Mouse (Mus musculus): Measurements from ENCODE around the gene Dsn1. TPM values are rescaled to one million over a fixed set of nuclear protein-coding genes. Genes with fewer than 3 reads are reported as not detected.

Dsn1 gene
- polyA plus RNA-seq, 1 experiment from 2014 or later: 38.7 TPM

GRCm38 (mm10) chr2:157043556-157043955 is 36.6 kb upstream of the Dsn1 start:
- ATAC-seq: no peak
- Histone ChIP-seq H3K27me3 (replicated peaks) (no peaks in the 10 kb centered on the region), H3K9ac (no peak overlapping the region), H3K4me2 (no peak overlapping the region), H3K4me1 (no peaks in the 10 kb centered on the region), H3K27ac (no peak overlapping the region), H3K4me3 (no peak overlapping the region), H3K9me3 (replicated peaks) (no peaks in the 10 kb centered on the region), H3K36me3 (peaks cover 50% of the 10 kb centered on the region)
- 86% methylated on average over 8 of the region's 8 CpGs for WGBS (ENCODE audit: insufficient replicate concordance)

DNA sequence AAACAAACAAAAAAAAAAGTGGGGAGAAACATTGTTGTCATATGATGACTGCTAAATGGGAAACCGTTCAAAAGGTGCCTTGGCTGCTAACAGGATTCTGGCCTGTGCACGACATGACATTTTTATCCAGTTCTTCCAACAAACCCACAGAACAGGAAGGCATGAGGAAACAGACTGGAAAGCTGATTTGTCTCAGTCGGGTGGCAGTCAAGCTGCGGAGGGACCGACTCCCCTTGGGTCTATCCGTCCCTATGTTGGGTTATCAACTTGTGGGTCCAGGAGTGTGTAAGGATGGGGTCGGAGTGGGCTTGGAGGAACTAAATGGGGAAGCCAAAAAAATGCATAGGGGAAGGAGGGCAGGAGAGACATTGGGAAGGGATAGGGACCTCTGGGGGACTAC is 34.5 kb upstream of the Dsn1 start:
- ATAC-seq: no peak
- H3K9ac ChIP-seq: no peak overlapping the region
- H3K27me3 ChIP-seq (replicated peaks): no peaks in the 10 kb centered on the region
- H3K4me1 ChIP-seq: no peaks in the 10 kb centered on the region
- no peak overlapping the region for H3K4me2 ChIP-seq
- no peak overlapping the region for H3K27ac ChIP-seq
- 34% methylated on average over 7 of the region's 7 CpGs for WGBS (ENCODE audit: insufficient replicate concordance)
- no peaks in the 10 kb centered on the region for H3K9me3 ChIP-seq (replicated peaks)
- H3K36me3 ChIP-seq: peaks cover 55% of the 10 kb centered on the region
- no peak overlapping the region for H3K4me3 ChIP-seq

DNA sequence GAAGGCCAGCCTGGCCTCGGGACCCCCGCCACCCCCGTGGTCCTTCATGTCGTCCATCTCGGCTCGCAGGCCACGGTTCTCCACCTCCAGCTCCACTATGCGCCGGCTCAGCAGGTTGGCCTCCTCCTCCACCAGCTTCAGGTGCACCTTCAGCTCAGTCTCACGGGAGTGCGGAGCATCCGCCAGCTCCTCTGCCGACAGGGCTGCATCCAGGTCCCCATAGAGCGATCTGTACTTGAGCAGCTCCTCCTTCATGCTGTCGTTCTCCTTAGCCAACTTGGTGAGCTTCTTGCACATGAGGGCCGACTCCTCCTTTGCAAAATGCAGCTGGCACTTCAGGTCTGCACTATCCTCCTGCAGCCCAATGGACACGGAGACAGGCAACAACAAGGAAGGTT is 33.7 kb upstream of the Dsn1 start:
- Histone ChIP-seq H3K4me1 (no peaks in the 10 kb centered on the region), H3K27me3 (replicated peaks) (no peaks in the 10 kb centered on the region), H3K9me3 (replicated peaks) (no peaks in the 10 kb centered on the region), H3K36me3 (peaks cover 47% of the 10 kb centered on the region), H3K27ac (no peak overlapping the region), H3K4me3 (no peak overlapping the region), H3K4me2 (no peak overlapping the region), H3K9ac (no peak overlapping the region)
- 83% methylated on average over 17 of the region's 17 CpGs for WGBS (ENCODE audit: insufficient replicate concordance)
- no peak for ATAC-seq

- Histone ChIP-seq H3K36me3 (peaks cover 41% of the 10 kb centered on the region), H3K9ac (no peak overlapping the region), H3K27me3 (replicated peaks) (no peaks in the 10 kb centered on the region), H3K27ac (no peak overlapping the region), H3K4me2 (no peak overlapping the region), H3K4me3 (no peak overlapping the region), H3K9me3 (replicated peaks) (no peaks in the 10 kb centered on the region), H3K4me1 (no peaks in the 10 kb centered on the region)
- ATAC-seq: no peak
- 90% methylated on average over 48 of the region's 50 CpGs for WGBS (ENCODE audit: insufficient replicate concordance)
Measured at GRCm38 (mm10) chr2:157039900-157040648, 33.1 kb upstream of the Dsn1 start.

GRCm38 (mm10) chr2:157037303-157037702 is 30.3 kb upstream of the Dsn1 start:
- Histone ChIP-seq H3K4me1 (no peaks in the 10 kb centered on the region), H3K4me2 (no peak overlapping the region), H3K27ac (no peak overlapping the region), H3K27me3 (replicated peaks) (no peaks in the 10 kb centered on the region), H3K9me3 (replicated peaks) (no peaks in the 10 kb centered on the region), H3K36me3 (peaks cover 41% of the 10 kb centered on the region), H3K9ac (no peak overlapping the region), H3K4me3 (no peak overlapping the region)
- 72% methylated on average over 9 of the region's 9 CpGs for WGBS (ENCODE audit: insufficient replicate concordance)
- ATAC-seq: no peak

DNA sequence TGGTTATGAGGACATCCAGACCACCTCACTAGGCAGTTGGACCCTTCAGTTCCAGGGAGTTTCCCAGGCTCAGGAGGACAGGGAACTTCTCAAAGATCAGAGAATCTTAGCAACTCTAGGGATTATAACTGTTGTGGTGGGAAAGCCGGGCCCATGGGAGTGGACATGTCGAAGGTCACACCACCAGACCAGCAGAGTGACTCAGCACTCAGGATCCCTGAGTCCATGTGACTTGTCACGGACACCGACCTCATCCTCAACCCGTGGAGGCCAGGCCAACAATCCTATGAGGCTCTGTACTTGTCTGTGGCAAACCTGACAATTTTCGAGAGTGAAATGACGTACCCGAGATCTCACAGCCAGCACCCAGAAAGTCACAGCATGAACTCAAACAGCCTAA is 29.4 kb upstream of the Dsn1 start:
- peaks cover 39% of the 10 kb centered on the region for H3K36me3 ChIP-seq
- H3K27me3 ChIP-seq (replicated peaks): no peaks in the 10 kb centered on the region
- H3K9me3 ChIP-seq (replicated peaks): no peaks in the 10 kb centered on the region
- H3K27ac ChIP-seq: no peak overlapping the region
- no peaks in the 10 kb centered on the region for H3K4me1 ChIP-seq
- H3K4me3 ChIP-seq: no peak overlapping the region
- H3K9ac ChIP-seq: no peak overlapping the region
- H3K4me2 ChIP-seq: no peak overlapping the region
- ATAC-seq: no peak
- WGBS (ENCODE audit: insufficient replicate concordance): 77% methylated on average over 8 of the region's 8 CpGs

GRCm38 (mm10) chr2:157035371-157035770 is 28.4 kb upstream of the Dsn1 start:
- no peaks in the 10 kb centered on the region for H3K9me3 ChIP-seq (replicated peaks)
- ATAC-seq: no peak

DNA sequence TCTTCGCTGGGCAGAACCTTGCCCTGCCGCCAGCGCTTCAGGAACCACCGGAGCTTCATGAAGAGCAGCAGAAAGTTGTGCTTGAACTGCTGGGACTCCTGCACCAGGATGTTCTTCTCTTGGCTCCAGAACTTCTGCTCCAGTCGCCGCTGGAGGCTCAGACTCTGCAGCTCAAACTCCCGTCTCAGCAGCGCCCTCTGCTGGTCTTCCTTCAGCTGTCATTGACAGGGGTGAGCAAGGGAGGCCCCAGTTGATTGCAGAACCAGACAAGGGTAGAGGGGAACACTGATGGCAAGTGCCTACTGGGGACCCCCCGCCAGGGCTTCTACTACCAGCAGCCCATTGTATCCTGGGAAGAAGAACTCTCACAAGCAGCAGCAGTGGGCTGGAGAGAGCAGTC is 23.9 kb upstream of the Dsn1 start:
- ATAC-seq: peak; percentile 24; the same call in 1 of the 2 replicates
- Histone ChIP-seq H3K27me3 (replicated peaks) (no peaks in the 10 kb centered on the region), H3K36me3 (peaks cover 59% of the 10 kb centered on the region), H3K9me3 (replicated peaks) (no peaks in the 10 kb centered on the region), H3K4me2 (no peak overlapping the region), H3K27ac (no peak overlapping the region), H3K4me1 (peaks cover 48% of the 10 kb centered on the region), H3K9ac (no peak overlapping the region), H3K4me3 (no peak overlapping the region)
- WGBS (ENCODE audit: insufficient replicate concordance): 35% methylated on average over 9 of the region's 9 CpGs

More at GRCm38 (mm10) chr2:157035371-157035770, 28.4 kb upstream of the Dsn1 start:
- H3K9ac ChIP-seq: no peak overlapping the region
- H3K27ac ChIP-seq: no peak overlapping the region
- peaks cover 8% of the 10 kb centered on the region; the same call in 1 of the 2 replicates for H3K4me1 ChIP-seq
- H3K36me3 ChIP-seq: peaks cover 35% of the 10 kb centered on the region
- no peak overlapping the region for H3K4me3 ChIP-seq
- no peaks in the 10 kb centered on the region for H3K27me3 ChIP-seq (replicated peaks)
- WGBS (ENCODE audit: insufficient replicate concordance): 87% methylated on average over 7 of the region's 7 CpGs
- no peak overlapping the region for H3K4me2 ChIP-seq

DNA sequence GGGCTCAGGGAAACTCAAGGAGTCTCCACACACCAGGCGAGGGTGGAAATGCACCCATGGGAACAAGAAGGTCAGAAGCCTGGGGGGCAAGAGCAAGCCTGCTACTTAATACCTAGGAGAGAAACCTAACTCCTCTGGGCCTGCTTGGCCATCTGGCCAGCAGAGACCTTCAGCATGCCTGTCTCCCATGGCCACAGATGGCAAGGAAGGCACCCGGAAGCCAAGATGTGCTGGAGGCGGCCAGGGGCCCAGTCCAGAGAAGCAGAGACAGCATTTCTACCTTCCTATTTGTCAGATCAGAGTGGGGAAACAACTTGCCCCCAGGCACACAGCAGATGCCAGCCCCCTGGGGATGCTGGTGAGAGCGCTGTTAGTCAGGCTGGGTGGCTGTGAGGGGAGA is 21.3 kb upstream of the Dsn1 start:
- Histone ChIP-seq H3K9ac (peak overlapping the region; percentile 75), H3K27me3 (replicated peaks) (no peaks in the 10 kb centered on the region), H3K36me3 (peaks cover 84% of the 10 kb centered on the region), H3K27ac (peak overlapping the region; percentile 94), H3K4me3 (peak overlapping the region; percentile 62), H3K4me1 (peaks cover 57% of the 10 kb centered on the region), H3K9me3 (replicated peaks) (peaks cover 9% of the 10 kb centered on the region), H3K4me2 (peak overlapping the region; percentile 87)
- WGBS (ENCODE audit: insufficient replicate concordance): 70% methylated on average over 4 of the region's 4 CpGs
- no peak for ATAC-seq

GRCm38 (mm10) chr2:157027106-157028008 is 20.4 kb upstream of the Dsn1 start:
- Histone ChIP-seq H3K36me3 (peaks cover 86% of the 10 kb centered on the region), H3K9ac (peak overlapping the region; percentile 75), H3K9me3 (replicated peaks) (peaks cover 9% of the 10 kb centered on the region), H3K4me2 (peak overlapping the region; percentile 87), H3K27me3 (replicated peaks) (no peaks in the 10 kb centered on the region), H3K4me3 (peak overlapping the region; percentile 62), H3K27ac (peak overlapping the region; percentile 94), H3K4me1 (peaks cover 57% of the 10 kb centered on the region)
- peak; percentile 88 for ATAC-seq
- WGBS (ENCODE audit: insufficient replicate concordance): 21% methylated on average over 21 of the region's 21 CpGs

DNA sequence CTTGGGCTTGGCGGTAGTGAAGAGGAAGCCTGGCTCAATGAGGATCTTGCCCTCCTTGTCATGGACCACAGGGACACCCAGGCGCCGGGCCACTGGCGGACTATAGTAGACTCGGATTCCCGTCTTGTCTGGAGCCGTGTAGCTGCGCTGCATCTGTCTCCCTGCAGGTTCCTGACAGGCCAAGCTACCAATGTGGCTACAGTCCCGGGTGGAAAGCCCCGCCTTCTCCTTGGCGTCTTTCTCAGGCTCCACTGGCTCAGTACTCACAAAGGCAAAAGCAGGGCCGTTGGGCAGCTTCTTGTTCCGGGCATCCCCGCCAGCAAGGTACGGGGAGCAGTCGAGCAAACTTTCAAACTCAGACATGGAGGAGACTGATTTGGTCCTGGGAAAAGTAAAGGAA is 14.2 kb upstream of the Dsn1 start:
- WGBS (ENCODE audit: insufficient replicate concordance): 91% methylated on average over 16 of the region's 16 CpGs
- H3K27me3 ChIP-seq (replicated peaks): no peaks in the 10 kb centered on the region

DNA sequence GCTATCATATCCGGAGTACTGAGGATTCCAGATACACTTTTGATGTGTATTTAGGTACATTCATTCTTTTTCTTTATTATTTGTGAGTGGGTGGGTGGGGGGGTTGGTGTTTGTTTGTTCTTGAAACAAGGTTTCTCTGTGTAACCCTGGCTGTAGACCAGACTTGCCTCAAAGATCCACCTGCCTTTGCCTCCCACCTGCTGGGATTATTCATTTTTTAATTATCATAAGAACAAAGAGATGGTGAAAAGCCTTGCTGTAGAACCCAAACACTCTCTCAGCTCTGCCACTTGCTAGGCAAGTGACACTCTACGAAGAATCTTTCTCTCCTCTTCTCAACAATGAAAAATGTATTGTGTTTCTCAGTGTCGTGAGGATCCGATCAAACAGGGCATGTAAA is 12.3 kb upstream of the Dsn1 start:
- H3K36me3 ChIP-seq: peaks cover 96% of the 10 kb centered on the region
- H3K4me1 ChIP-seq: peaks cover 19% of the 10 kb centered on the region
- no peak overlapping the region for H3K4me2 ChIP-seq
- 84% methylated on average over 4 of the region's 4 CpGs for WGBS (ENCODE audit: insufficient replicate concordance)
- no peak overlapping the region for H3K9ac ChIP-seq
- H3K9me3 ChIP-seq (replicated peaks): no peaks in the 10 kb centered on the region
- H3K4me3 ChIP-seq: no peak overlapping the region
- H3K27ac ChIP-seq: no peak overlapping the region
- no peak for ATAC-seq
- H3K27me3 ChIP-seq (replicated peaks): no peaks in the 10 kb centered on the region

More for the DNA sequence above, 14.2 kb upstream of the Dsn1 start:
- Histone ChIP-seq H3K36me3 (peaks cover 100% of the 10 kb centered on the region), H3K9me3 (replicated peaks) (peaks cover 9% of the 10 kb centered on the region), H3K4me2 (no peak overlapping the region), H3K4me3 (no peak overlapping the region), H3K27ac (no peak overlapping the region), H3K9ac (no peak overlapping the region), H3K4me1 (peaks cover 15% of the 10 kb centered on the region)
- ATAC-seq: no peak
